Mouse (Mus musculus): Measurements from ENCODE around the gene Gse1.

- no peak for TF ChIP-seq CTCF (IDR thresholded peaks at IDR 0.05 in 2 of 3, conservative IDR thresholded peaks at IDR 0.05 in 1 of 3; ENCODE audit: control insufficient read depth in 1 of 3, insufficient read depth in 1 of 3, low read depth in 2 of 3, low read length in 3 of 3, poor library complexity in 1 of 3, severe bottlenecking in 1 of 3)
- TF ChIP-seq ZC3H11A (IDR thresholded peaks at IDR 0.05; ENCODE audit: low read depth, low read length): no peak
- no peak for TF ChIP-seq JUND (IDR thresholded peaks at IDR 0.05; ENCODE audit: low read depth, low read length)
- no peak for TF ChIP-seq GATA1 (IDR thresholded peaks at IDR 0.05; ENCODE audit: low read depth, low read length)
- no peak for TF ChIP-seq POLR2A (IDR thresholded peaks at IDR 0.05; ENCODE audit: control insufficient read depth in 1 of 2, insufficient read depth in 1 of 2, low read depth in 1 of 2, low read length in 2 of 2, poor library complexity in 1 of 2)
- TF ChIP-seq CHD2 (IDR thresholded peaks at IDR 0.05; ENCODE audit: low read length): no peak
- TF ChIP-seq KAT2A (conservative IDR thresholded peaks at IDR 0.05; ENCODE audit: low read depth, low read length): no peak
- no peak for TF ChIP-seq RAD21 (IDR thresholded peaks at IDR 0.05; ENCODE audit: low read depth, low read length)
- no peak for TF ChIP-seq RCOR1 (IDR thresholded peaks at IDR 0.05; ENCODE audit: low read depth, low read length)
- TF ChIP-seq MXI1 (IDR thresholded peaks at IDR 0.05; ENCODE audit: low read depth, low read length): no peak
- TF ChIP-seq ZMIZ1 (IDR thresholded peaks at IDR 0.05; ENCODE audit: low read depth, low read length): no peak
- no peak for TF ChIP-seq POLR2AphosphoS2 (IDR thresholded peaks at IDR 0.05; ENCODE audit: low read length)
- TF ChIP-seq GABPA (IDR thresholded peaks at IDR 0.05; ENCODE audit: low read depth, low read length): no peak
Measured at GRCm38 (mm10) chr8:120285878-120286277, 57.6 kb downstream of the Gse1 start.

All from MEL (cell line).